Mouse (Mus musculus) limb, embryonic 11.5 days (tissue): ENCODE measurements at regions not wholly inside any gene's neighbourhood (a gene's known extent, or its start where the extent isn't known, plus 50 kb on each side); places are given as distances from the start of the nearest gene placed in this dataset.

Experiments used
- ATAC-seq: fragments of 200-750 bp; cut with Nextera tagmentation; 2 replicates; pipeline ENCODE4 v1.8.0; 2017; ENCODE audit warnings: low read depth; ENCODE audit not compliant: insufficient number of reproducible peaks, low FRiP score, low TSS enrichment
- DNase-seq: peaks from one replicate; pipeline ENCODE4 v3.0.0-alpha.2; 2015; ENCODE audit warnings: low spot score
- H3K27ac ChIP-seq: fragments of 300-500 bp; sonication (generic); replicated peaks from 2 replicates; pipeline ENCODE4 v1.5.1; 2014; ENCODE audit warnings: low read depth, mild to moderate bottlenecking, low read length
- H3K27me3 ChIP-seq: fragments of 300-500 bp; sonication (generic); 2 replicates; pipeline ENCODE4 v1.6.1; 2014; ENCODE audit warnings: mild to moderate bottlenecking, low read length, mixed read lengths; ENCODE audit not compliant: control insufficient read depth, insufficient read depth
- H3K36me3 ChIP-seq: fragments of 300-500 bp; sonication (generic); 2 replicates; pipeline ENCODE4 v1.6.1; 2014; ENCODE audit warnings: mild to moderate bottlenecking, low read length, moderate library complexity, mixed read lengths; ENCODE audit not compliant: control insufficient read depth, insufficient read depth
- H3K4me1 ChIP-seq: fragments of 300-500 bp; sonication (generic); 2 replicates; pipeline ENCODE4 v1.6.1; 2014; ENCODE audit warnings: low read length, mixed read lengths; ENCODE audit not compliant: control insufficient read depth, insufficient read depth
- H3K4me2 ChIP-seq: fragments of 300-500 bp; sonication (generic); 2 replicates; pipeline ENCODE4 v1.6.1; 2014; ENCODE audit warnings: low read depth, mild to moderate bottlenecking, moderate library complexity; ENCODE audit not compliant: severe bottlenecking
- H3K4me3 ChIP-seq: fragments of 300-500 bp; sonication (generic); 2 replicates; pipeline ENCODE4 v1.5.1; 2014; ENCODE audit warnings: low read depth, low read length
- H3K9ac ChIP-seq: fragments of 300-500 bp; sonication (generic); 2 replicates; pipeline ENCODE4 v1.6.1; 2014; ENCODE audit warnings: mild to moderate bottlenecking, low read length
- H3K9me3 ChIP-seq: fragments of 300-500 bp; sonication (generic); 2 replicates; pipeline ENCODE4 v1.6.1; 2016; ENCODE audit warnings: low read length; ENCODE audit not compliant: control insufficient read depth
- WGBS: fragments of 180-500 bp; shearing (Covaris S2); extraction: QIAGEN DNeasy Blood & Tissue Kit; methylation state at CpG from one replicate; pipeline ENCODE4 v1.1.7; 2014; 5-methylcytosine and 5-hydroxymethylcytosine counted together

DNA sequence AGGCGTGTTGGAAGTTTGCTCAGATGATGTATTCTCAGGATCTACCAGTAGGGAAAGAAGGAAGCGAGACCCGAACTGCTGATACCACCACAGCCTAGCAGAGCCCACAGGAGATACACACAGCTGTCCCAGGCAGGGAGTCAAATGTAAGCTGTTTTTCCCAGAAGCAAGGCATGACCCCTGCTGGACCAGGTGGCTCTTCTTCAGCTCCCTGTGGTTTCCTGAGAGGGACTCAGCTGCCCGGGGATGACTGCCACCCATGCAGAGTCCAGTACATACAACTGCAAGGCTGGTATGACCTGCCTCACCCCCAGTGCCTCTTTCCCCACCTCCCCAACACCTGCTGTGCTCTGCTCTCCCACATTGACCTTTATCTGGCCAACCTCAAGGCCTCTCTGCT is 184.4 kb downstream of the Tmem132e start:
- no peak for DNase-seq

GRCm38 (mm10) chr11:82571525-82571924 is 182.8 kb downstream of the Tmem132e start:
- no peaks in the 10 kb centered on the region for H3K36me3 ChIP-seq
- H3K4me3 ChIP-seq, result no peak overlapping the region
- H3K4me1 ChIP-seq, result peaks cover 13% of the 10 kb centered on the region
- no peak for ATAC-seq
- H3K27me3 ChIP-seq, result no peaks in the 10 kb centered on the region
- H3K27ac ChIP-seq, result no peak overlapping the region
- no peak overlapping the region for H3K4me2 ChIP-seq
- H3K9ac ChIP-seq, result no peak overlapping the region
- no peak for DNase-seq
- no peaks in the 10 kb centered on the region for H3K9me3 ChIP-seq
- 12% methylated on average over 5 of the region's 5 CpGs for WGBS

More for the DNA sequence above, 184.4 kb downstream of the Tmem132e start:
- Histone ChIP-seq H3K4me1 (peaks cover 13% of the 10 kb centered on the region), H3K36me3 (no peaks in the 10 kb centered on the region), H3K9ac (no peak overlapping the region), H3K27ac (no peak overlapping the region), H3K9me3 (no peaks in the 10 kb centered on the region), H3K27me3 (no peaks in the 10 kb centered on the region), H3K4me3 (no peak overlapping the region), H3K4me2 (no peak overlapping the region)
- ATAC-seq, result no peak
- 84% methylated on average over 4 of the region's 4 CpGs for WGBS

GRCm38 (mm10) chr11:82569819-82570218 is 181.1 kb downstream of the Tmem132e start:
- Histone ChIP-seq H3K9ac (no peak overlapping the region), H3K4me1 (peaks cover 16% of the 10 kb centered on the region), H3K27ac (no peak overlapping the region), H3K9me3 (no peaks in the 10 kb centered on the region), H3K27me3 (no peaks in the 10 kb centered on the region), H3K36me3 (no peaks in the 10 kb centered on the region), H3K4me3 (no peak overlapping the region), H3K4me2 (no peak overlapping the region)
- no peak for DNase-seq
- ATAC-seq, result no peak

- Histone ChIP-seq H3K36me3 (no peaks in the 10 kb centered on the region), H3K4me3 (no peak overlapping the region), H3K4me2 (no peak overlapping the region), H3K9ac (no peak overlapping the region), H3K9me3 (no peaks in the 10 kb centered on the region), H3K27me3 (no peaks in the 10 kb centered on the region), H3K4me1 (peaks cover 16% of the 10 kb centered on the region), H3K27ac (no peak overlapping the region)
- DNase-seq (no peak), ATAC-seq (no peak)
- WGBS, result 6% methylated on average over 2 of the region's 2 CpGs
Observed at GRCm38 (mm10) chr11:82568219-82568676, 179.5 kb downstream of the Tmem132e start.

GRCm38 (mm10) chr11:82567014-82567685 is 178.4 kb downstream of the Tmem132e start:
- H3K9ac ChIP-seq, result no peak overlapping the region
- DNase-seq (no peak), ATAC-seq (no peak)
- no peaks in the 10 kb centered on the region for H3K27me3 ChIP-seq
- H3K9me3 ChIP-seq, result no peaks in the 10 kb centered on the region
- peaks cover 16% of the 10 kb centered on the region for H3K4me1 ChIP-seq
- no peak overlapping the region for H3K4me2 ChIP-seq
- H3K4me3 ChIP-seq, result no peak overlapping the region
- H3K27ac ChIP-seq, result no peak overlapping the region
- no peaks in the 10 kb centered on the region for H3K36me3 ChIP-seq
- 73% methylated on average over 9 of the region's 9 CpGs for WGBS

GRCm38 (mm10) chr11:82566092-82566491 is 177.4 kb downstream of the Tmem132e start:
- 64% methylated on average over 4 of the region's 4 CpGs for WGBS
- DNase-seq, result no peak
- no peak for ATAC-seq
- Histone ChIP-seq H3K36me3 (no peaks in the 10 kb centered on the region), H3K9ac (no peak overlapping the region), H3K9me3 (no peaks in the 10 kb centered on the region), H3K27ac (no peak overlapping the region), H3K27me3 (no peaks in the 10 kb centered on the region), H3K4me2 (no peak overlapping the region), H3K4me3 (no peak overlapping the region), H3K4me1 (peaks cover 16% of the 10 kb centered on the region)

- no peak overlapping the region for H3K4me3 ChIP-seq
- ATAC-seq (no peak), DNase-seq (no peak)
- H3K9ac ChIP-seq, result no peak overlapping the region
- no peak overlapping the region for H3K27ac ChIP-seq
- 70% methylated on average over 10 of the region's 10 CpGs for WGBS
- H3K4me2 ChIP-seq, result no peak overlapping the region
- H3K36me3 ChIP-seq, result no peaks in the 10 kb centered on the region
- H3K4me1 ChIP-seq, result peaks cover 10% of the 10 kb centered on the region
- H3K9me3 ChIP-seq, result no peaks in the 10 kb centered on the region
- no peaks in the 10 kb centered on the region for H3K27me3 ChIP-seq
Observed at GRCm38 (mm10) chr11:82564181-82564580, 175.5 kb downstream of the Tmem132e start.

- DNase-seq (no peak), ATAC-seq (no peak)
- H3K9ac ChIP-seq, result no peak overlapping the region
- peaks cover 18% of the 10 kb centered on the region for H3K4me1 ChIP-seq
- H3K4me3 ChIP-seq, result no peak overlapping the region
- no peak overlapping the region for H3K4me2 ChIP-seq
- 78% methylated on average over 3 of the region's 3 CpGs for WGBS
- H3K9me3 ChIP-seq, result no peaks in the 10 kb centered on the region
- no peak overlapping the region for H3K27ac ChIP-seq
- H3K27me3 ChIP-seq, result no peaks in the 10 kb centered on the region
- H3K36me3 ChIP-seq, result no peaks in the 10 kb centered on the region
Observed at GRCm38 (mm10) chr11:82542028-82542427, 153.3 kb downstream of the Tmem132e start.

- DNase-seq (no peak), ATAC-seq (no peak)
- Histone ChIP-seq H3K36me3 (no peaks in the 10 kb centered on the region), H3K4me3 (no peak overlapping the region), H3K4me1 (peaks cover 18% of the 10 kb centered on the region), H3K27me3 (no peaks in the 10 kb centered on the region), H3K9ac (no peak overlapping the region), H3K27ac (no peak overlapping the region), H3K9me3 (no peaks in the 10 kb centered on the region), H3K4me2 (no peak overlapping the region)
- WGBS, result 88% methylated on average over 7 of the region's 7 CpGs
Observed at GRCm38 (mm10) chr11:82541376-82541775, 152.7 kb downstream of the Tmem132e start.
